Mouse (Mus musculus) MEL (cell line): ENCODE results near the gene Exosc1. TPM values are rescaled to one million over a fixed set of nuclear protein-coding genes. Genes with fewer than 3 reads are reported as not detected.

Source experiments
- DNase-seq: peaks from one replicate; pipeline ENCODE4 v3.0.0; 2011; ENCODE audit warnings: low read depth, low spot score
- H3K27ac ChIP-seq: 2 replicates; pipeline ENCODE4 v1.5.1; 2012; ENCODE audit warnings: low read depth, mild to moderate bottlenecking, control low read depth, low read length, moderate library complexity; ENCODE audit not compliant: control insufficient read depth
- H3K27me3 ChIP-seq, 2 experiments: fragments of 150-350 bp in 1 of 2; sonication (generic) in 1 of 2; 2 replicates each; pipeline ENCODE4 v1.6.1; 2012; ENCODE audit warnings: low read length in 2 of 2, mild to moderate bottlenecking in 2 of 2, improper control_type of control experiment in 1 of 2, moderate library complexity in 1 of 2; ENCODE audit not compliant: insufficient read depth in 2 of 2, control insufficient read depth in 1 of 2
- H3K36me3 ChIP-seq, 2 experiments: 2 replicates each; pipeline ENCODE4 v1.6.1; 2012 to 2014; ENCODE audit warnings: low read length in 2 of 2, improper control_type of control experiment in 1 of 2, inconsistent platforms in 1 of 2, mild to moderate bottlenecking in 1 of 2; ENCODE audit not compliant: insufficient read depth in 2 of 2, control insufficient read depth in 1 of 2
- H3K4me1 ChIP-seq, 2 experiments: fragments of 150-350 bp in 1 of 2; sonication (generic) in 1 of 2; 2 replicates each; pipeline ENCODE4 v1.6.1; 2012; ENCODE audit warnings: low read length in 2 of 2, improper control_type of control experiment in 1 of 2, mild to moderate bottlenecking in 1 of 2; ENCODE audit not compliant: insufficient read depth in 2 of 2, control insufficient read depth in 1 of 2
- H3K4me3 ChIP-seq, 2 experiments: fragments of 150-350 bp in 1 of 2; sonication (generic) in 1 of 2; 2 replicates each; pipeline ENCODE4 v1.5.1; 2012; ENCODE audit warnings: low read depth in 2 of 2, low read length in 2 of 2, mild to moderate bottlenecking in 2 of 2, moderate library complexity in 2 of 2, control low read depth in 1 of 2, improper control_type of control experiment in 1 of 2; ENCODE audit not compliant: control insufficient read depth in 1 of 2, insufficient read depth in 1 of 2
- H3K79me2 ChIP-seq: 2 replicates; pipeline ENCODE4 v1.6.1; 2012; ENCODE audit warnings: mild to moderate bottlenecking, low read length, moderate library complexity; ENCODE audit not compliant: control insufficient read depth, poor library complexity, insufficient read depth
- H3K9ac ChIP-seq: 2 replicates; pipeline ENCODE4 v1.6.1; 2012; ENCODE audit warnings: low read depth, mild to moderate bottlenecking, control low read depth, low read length, moderate library complexity; ENCODE audit not compliant: control insufficient read depth, poor library complexity, severe bottlenecking
- H3K9me3 ChIP-seq: fragments of 150-350 bp; sonication (generic); replicated peaks from 2 replicates; pipeline ENCODE4 v1.6.1; 2012; ENCODE audit warnings: mild to moderate bottlenecking, low read length, improper control_type of control experiment, moderate library complexity; ENCODE audit not compliant: insufficient read depth
- CHD1 ChIP-seq: IDR thresholded peaks from 2 replicates; pipeline ENCODE4 v1.6.1; 2012; ENCODE audit warnings: low read depth, mild to moderate bottlenecking, inconsistent platforms, low read length, improper control_type of control experiment
- E2F4 ChIP-seq: IDR thresholded peaks from 2 replicates; pipeline ENCODE4 v1.6.1; 2011; ENCODE audit warnings: low read depth, low read length, improper control_type of control experiment, borderline replicate concordance
- EP300 ChIP-seq, 2 experiments: IDR thresholded peaks; 2 replicates each; pipeline ENCODE4 v1.6.1; 2011; ENCODE audit warnings: improper control_type of control experiment in 2 of 2, low read length in 2 of 2, low read depth in 1 of 2, mild to moderate bottlenecking in 1 of 2
- GABPA ChIP-seq: IDR thresholded peaks from 2 replicates; pipeline ENCODE4 v1.6.1; 2012; ENCODE audit warnings: low read depth, mild to moderate bottlenecking, inconsistent platforms, low read length, improper control_type of control experiment, moderate library complexity
- GATA1 ChIP-seq: IDR thresholded peaks from 2 replicates; pipeline ENCODE4 v1.6.1; 2011; ENCODE audit warnings: low read depth, low read length, improper control_type of control experiment
- KAT2A ChIP-seq: conservative IDR thresholded peaks from 2 replicates; pipeline ENCODE4 v1.6.1; 2012; ENCODE audit warnings: low read depth, low read length, improper control_type of control experiment, inconsistent platforms
- MAX ChIP-seq: IDR thresholded peaks from 2 replicates; pipeline ENCODE4 v1.6.1; 2011; ENCODE audit warnings: low read length, improper control_type of control experiment
- MAZ ChIP-seq: IDR thresholded peaks from 2 replicates; pipeline ENCODE4 v1.6.1; 2012; ENCODE audit warnings: low read depth, mild to moderate bottlenecking, inconsistent platforms, low read length, improper control_type of control experiment
- MEF2A ChIP-seq: IDR thresholded peaks from 2 replicates; pipeline ENCODE4 v1.6.1; 2014; ENCODE audit warnings: low read depth, mild to moderate bottlenecking, inconsistent platforms, low read length, improper control_type of control experiment; ENCODE audit not compliant: poor library complexity, insufficient replicate concordance, severe bottlenecking; ENCODE audit errors: extremely low read depth
- POLR2A ChIP-seq, 2 experiments: IDR thresholded peaks; 2 replicates each; pipeline ENCODE4 v1.6.1; 2011 to 2012; ENCODE audit warnings: low read length in 2 of 2, mild to moderate bottlenecking in 2 of 2, control low read depth in 1 of 2, improper control_type of control experiment in 1 of 2, low read depth in 1 of 2, moderate library complexity in 1 of 2; ENCODE audit not compliant: control insufficient read depth in 1 of 2, insufficient read depth in 1 of 2, poor library complexity in 1 of 2
- POLR2AphosphoS2 ChIP-seq: IDR thresholded peaks from 2 replicates; pipeline ENCODE4 v1.6.1; 2011; ENCODE audit warnings: low read length, improper control_type of control experiment
- POLR2AphosphoS5 ChIP-seq: IDR thresholded peaks from 2 replicates; pipeline ENCODE4 v1.6.1; 2012; ENCODE audit warnings: low read depth, borderline replicate concordance, mild to moderate bottlenecking, inconsistent platforms, low read length, moderate library complexity, mixed read lengths
- RCOR1 ChIP-seq: IDR thresholded peaks from 2 replicates; pipeline ENCODE4 v1.6.1; 2012; ENCODE audit warnings: low read depth, mild to moderate bottlenecking, inconsistent platforms, low read length, improper control_type of control experiment
- UBTF ChIP-seq: IDR thresholded peaks from 2 replicates; pipeline ENCODE4 v1.6.1; 2012; ENCODE audit warnings: low read depth, mild to moderate bottlenecking, inconsistent platforms, low read length, improper control_type of control experiment, moderate library complexity, borderline replicate concordance; ENCODE audit not compliant: insufficient read depth
- USF2 ChIP-seq, 2 experiments: IDR thresholded peaks; 2 replicates each; pipeline ENCODE4 v1.6.1; 2011 to 2012; ENCODE audit warnings: improper control_type of control experiment in 2 of 2, low read length in 2 of 2, borderline replicate concordance in 1 of 2, inconsistent platforms in 1 of 2, low read depth in 1 of 2, mild to moderate bottlenecking in 1 of 2; ENCODE audit not compliant: insufficient read depth in 1 of 2
- ZKSCAN1 ChIP-seq: IDR thresholded peaks from 2 replicates; pipeline ENCODE4 v1.6.1; 2012; ENCODE audit warnings: low read depth, mild to moderate bottlenecking, inconsistent platforms, low read length, improper control_type of control experiment, moderate library complexity
- ZMIZ1 ChIP-seq: IDR thresholded peaks from 2 replicates; pipeline ENCODE4 v1.6.1; 2012; ENCODE audit warnings: low read depth, mild to moderate bottlenecking, inconsistent platforms, low read length, improper control_type of control experiment, moderate library complexity
- ZNF384 ChIP-seq: IDR thresholded peaks from 2 replicates; pipeline ENCODE4 v1.6.1; 2012; ENCODE audit warnings: low read depth, mild to moderate bottlenecking, inconsistent platforms, low read length, improper control_type of control experiment
- polyA plus RNA-seq, 2 experiments: library from polyadenylated mRNA; stranded (reverse) in 1 of 2; unstranded in 1 of 2; fragments of >175 nt in 1 of 2; fragments of >200 nt in 1 of 2; gene quantifications; 2 replicates each; pipeline versions ENCODE4 v1.2.1 to v1.2.4; 2012; ENCODE audit warnings: low replicate concordance in 2 of 2, low read depth in 1 of 2; ENCODE audit not compliant: insufficient read length in 2 of 2, insufficient read depth in 1 of 2, missing spikeins in 1 of 2
- total RNA-seq: library from RNA; depleted of rRNA; stranded (reverse); fragments of 300-350 nt; gene quantifications from 2 replicates; pipeline ENCODE4 v1.2.3, GENCODE M21; 2012

Gene Exosc1
- total and polyA plus RNA-seq, 3 experiments: 118 to 390 (median 162) TPM

- TF ChIP-seq RCOR1 (peak; percentile 45; the same call in 1 of the 2 replicates), POLR2AphosphoS2 (peak; percentile 94), E2F4 (no peak), ZKSCAN1 (no peak)
Observed at GRCm38 (mm10) chr19:41911178-41912073, 21.8 kb downstream of the Exosc1 start, which contains the start of gene Pgam1 (continued).

GRCm38 (mm10) chr19:41910396-41910795 lies 22.8 kb downstream of the Exosc1 start:
- DNase-seq: no peak
- Histone ChIP-seq H3K36me3 (peaks cover 11 to 51% of the 10 kb centered on the region in 2 experiments; a peak in 3 of 4 replicates), H3K9ac (no peak overlapping the region), H3K27me3 (no peaks in the 10 kb centered on the region), H3K79me2 (peaks cover 33% of the 10 kb centered on the region), H3K9me3 (no peaks in the 10 kb centered on the region), H3K4me1 (peaks cover 20 to 45% of the 10 kb centered on the region in 2 experiments), H3K4me3 (no peak overlapping the region), H3K27ac (no peak overlapping the region)
- no peak for TF ChIP-seq MAZ
- TF ChIP-seq CHD1: no peak
- no peak for TF ChIP-seq KAT2A
- TF ChIP-seq GABPA: no peak
- TF ChIP-seq MEF2A: no peak
- no peak for TF ChIP-seq POLR2AphosphoS5
- TF ChIP-seq ZMIZ1: no peak
- TF ChIP-seq POLR2AphosphoS2: no peak
- no peak for TF ChIP-seq RCOR1
- TF ChIP-seq MAX: no peak
- TF ChIP-seq POLR2A (IDR thresholded peaks at IDR 0.05; ENCODE audit: control insufficient read depth in 1 of 2, insufficient read depth in 1 of 2, low read depth in 1 of 2, low read length in 2 of 2, poor library complexity in 1 of 2): no peak
- no peak for TF ChIP-seq UBTF
- TF ChIP-seq USF2 (IDR thresholded peaks at IDR 0.05; ENCODE audit: borderline replicate concordance in 1 of 2, insufficient read depth in 1 of 2, low read depth in 1 of 2, low read length in 2 of 2): no peak
- no peak for TF ChIP-seq E2F4

- Histone ChIP-seq H3K27ac (no peak overlapping the region), H3K36me3 (peaks cover 2 to 40% of the 10 kb centered on the region in 2 experiments; a peak in 3 of 4 replicates), H3K9me3 (no peaks in the 10 kb centered on the region), H3K79me2 (peaks cover 18% of the 10 kb centered on the region), H3K9ac (no peak overlapping the region), H3K4me1 (peaks cover 15 to 43% of the 10 kb centered on the region in 2 experiments), H3K27me3 (no peaks in the 10 kb centered on the region), H3K4me3 (no peak overlapping the region)
- DNase-seq: peak; percentile 39
- TF ChIP-seq GATA1 (no peak), ZNF384 (peak; percentile 76), EP300 (IDR thresholded peaks at IDR 0.05; ENCODE audit: low read depth in 1 of 2, low read length in 2 of 2) (no peak), E2F4 (no peak), MAX (no peak)
Observed at GRCm38 (mm10) chr19:41908736-41909135, 24.5 kb downstream of the Exosc1 start.
